Mouse (Mus musculus): Measurements from ENCODE around the gene Uba2. TPM values are rescaled to one million over a fixed set of nuclear protein-coding genes. Genes with fewer than 3 reads are reported as not detected.
"Not testable (repeated sequence)": the region's sequence is repeated elsewhere in the genome, so short reads cannot be mapped to it uniquely, and the experiment has no call there.

Gene Uba2
- polyA plus RNA-seq, 1 experiment from 2014 or later = 87.8 TPM

DNA sequence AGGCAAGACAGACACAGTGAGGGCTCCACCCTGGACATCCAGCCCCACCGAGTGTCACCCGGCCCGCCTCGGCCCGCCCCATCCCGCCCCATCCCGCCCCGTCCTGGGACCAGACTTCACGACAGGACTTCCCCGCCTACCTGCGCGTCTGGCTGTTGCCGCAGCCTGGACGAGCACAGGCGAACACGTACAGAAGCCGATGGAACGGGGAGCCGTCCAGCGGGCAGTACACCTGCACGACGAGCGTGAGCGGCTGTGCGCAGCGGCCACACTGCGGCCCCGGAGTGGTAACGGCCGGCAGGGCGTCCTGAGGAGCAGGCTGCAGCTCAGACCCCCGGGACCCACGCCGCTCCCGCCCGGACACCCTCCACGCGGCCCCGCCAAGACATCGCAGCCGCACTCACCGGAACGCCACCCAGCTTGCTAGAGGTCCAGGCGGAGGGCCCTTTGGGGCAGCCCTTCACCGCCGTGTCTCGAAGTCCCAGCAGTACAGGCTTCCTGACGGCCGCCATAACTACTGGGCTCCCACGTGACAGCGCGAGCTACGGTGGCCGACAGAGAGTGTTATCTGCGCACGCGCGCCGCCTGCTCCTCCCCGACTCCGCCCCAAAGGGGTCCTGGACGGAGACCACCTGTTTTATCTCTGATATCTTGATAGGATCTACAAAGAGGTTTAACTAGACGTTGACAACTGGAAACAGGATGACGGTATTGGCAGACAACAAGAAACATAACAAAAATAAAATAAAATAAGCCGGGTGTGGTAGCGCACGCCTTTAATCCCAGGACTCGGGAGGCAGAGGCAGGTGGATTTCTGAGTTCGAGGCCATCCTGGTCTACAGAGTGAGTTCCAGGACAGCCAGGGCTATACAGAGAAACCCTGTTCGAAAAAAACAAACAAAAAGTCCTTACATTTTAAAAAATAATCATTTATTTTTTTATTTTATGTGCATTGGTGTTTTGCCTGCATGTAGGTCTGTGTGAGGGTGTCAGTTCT is 27.0 kb upstream of the Uba2 start, which contains the start of gene Pdcd2l:
Gene Pdcd2l (minus strand): TSS at position 530 of the 997 bp plus-strand sequence.
- peak within 1 kb of the TSS; percentile 79 for H3K27ac ChIP-seq (replicated peaks)
- ATAC-seq (ENCODE audit: insufficient read depth) = peak; percentile 94
- no peaks in the 10 kb centered on the region for H3K9me3 ChIP-seq (replicated peaks)
- H3K27me3 ChIP-seq = no peaks in the 10 kb centered on the region
- peak within 1 kb of the TSS; percentile 72 for H3K9ac ChIP-seq
- H3K4me1 ChIP-seq (replicated peaks) = peaks cover 17% of the 10 kb centered on the region
- H3K4me2 ChIP-seq = peak within 1 kb of the TSS; percentile 72
- peak within 1 kb of the TSS; percentile 77 for H3K4me3 ChIP-seq (replicated peaks)
- peaks cover 29% of the 10 kb centered on the region for H3K36me3 ChIP-seq (replicated peaks)
- WGBS (ENCODE audit: insufficient replicate concordance) = 2% methylated on average over 70 of the region's 70 CpGs

DNA sequence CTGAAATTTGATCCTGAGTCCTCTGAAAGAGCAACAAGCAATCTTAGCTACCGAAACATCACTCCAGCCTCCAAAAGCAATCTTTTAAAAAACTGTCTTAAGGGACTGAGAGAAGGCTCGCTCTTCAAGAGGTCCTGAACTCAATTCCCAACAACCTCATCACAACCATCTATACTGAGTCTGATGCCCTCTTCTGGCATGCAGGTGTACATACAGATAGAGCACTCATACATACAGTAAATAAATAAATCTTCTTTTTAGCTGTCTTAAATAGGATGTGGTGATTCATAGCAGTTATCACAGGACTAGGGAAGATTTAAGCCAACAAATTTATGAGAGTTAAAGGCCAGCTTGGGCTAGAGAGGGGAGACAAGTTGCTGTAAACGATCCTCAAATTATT is 26.2 kb upstream of the Uba2 start:
- peak overlapping the region; percentile 72 for H3K4me2 ChIP-seq
- peak overlapping the region; percentile 72 for H3K9ac ChIP-seq
- peaks cover 17% of the 10 kb centered on the region for H3K4me1 ChIP-seq (replicated peaks)
- H3K9me3 ChIP-seq (replicated peaks) = no peaks in the 10 kb centered on the region
- H3K27ac ChIP-seq (replicated peaks) = peak overlapping the region; percentile 79
- H3K4me3 ChIP-seq (replicated peaks) = peak overlapping the region; percentile 77
- no peaks in the 10 kb centered on the region for H3K27me3 ChIP-seq
- peaks cover 24% of the 10 kb centered on the region for H3K36me3 ChIP-seq (replicated peaks)
- ATAC-seq (ENCODE audit: insufficient read depth) = peak; percentile 30; the same call in 1 of the 2 replicates
- WGBS (ENCODE audit: insufficient replicate concordance) = 41% methylated on average over 3 of the region's 3 CpGs

DNA sequence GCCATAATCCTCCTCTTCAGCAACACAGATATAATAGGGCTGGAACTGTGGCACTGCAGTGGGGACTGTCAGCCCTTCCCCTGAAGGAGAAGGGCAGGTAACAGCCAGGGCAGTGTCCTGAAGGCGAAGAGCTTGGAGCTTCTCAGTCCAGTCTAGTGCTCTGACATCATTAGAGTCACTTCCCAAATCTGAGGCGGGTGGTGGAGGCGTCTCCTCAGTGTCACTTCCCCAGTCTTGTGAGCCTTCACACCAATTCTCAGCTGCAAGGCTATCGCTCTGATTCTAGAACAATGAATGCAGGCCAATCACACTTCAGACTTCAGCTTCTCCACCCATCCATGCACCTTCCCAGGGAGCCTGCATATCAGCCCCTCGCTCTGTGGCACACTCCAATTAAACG is 23.4 kb upstream of the Uba2 start:
- Histone ChIP-seq H3K27me3 (no peaks in the 10 kb centered on the region), H3K36me3 (replicated peaks) (peaks cover 45% of the 10 kb centered on the region), H3K27ac (replicated peaks) (no peak overlapping the region), H3K9ac (no peak overlapping the region), H3K4me2 (no peak overlapping the region), H3K9me3 (replicated peaks) (no peaks in the 10 kb centered on the region), H3K4me3 (replicated peaks) (no peak overlapping the region), H3K4me1 (replicated peaks) (peaks cover 20% of the 10 kb centered on the region)
- 69% methylated on average over 6 of the region's 6 CpGs for WGBS (ENCODE audit: insufficient replicate concordance)
- ATAC-seq (ENCODE audit: insufficient read depth) = no peak

DNA sequence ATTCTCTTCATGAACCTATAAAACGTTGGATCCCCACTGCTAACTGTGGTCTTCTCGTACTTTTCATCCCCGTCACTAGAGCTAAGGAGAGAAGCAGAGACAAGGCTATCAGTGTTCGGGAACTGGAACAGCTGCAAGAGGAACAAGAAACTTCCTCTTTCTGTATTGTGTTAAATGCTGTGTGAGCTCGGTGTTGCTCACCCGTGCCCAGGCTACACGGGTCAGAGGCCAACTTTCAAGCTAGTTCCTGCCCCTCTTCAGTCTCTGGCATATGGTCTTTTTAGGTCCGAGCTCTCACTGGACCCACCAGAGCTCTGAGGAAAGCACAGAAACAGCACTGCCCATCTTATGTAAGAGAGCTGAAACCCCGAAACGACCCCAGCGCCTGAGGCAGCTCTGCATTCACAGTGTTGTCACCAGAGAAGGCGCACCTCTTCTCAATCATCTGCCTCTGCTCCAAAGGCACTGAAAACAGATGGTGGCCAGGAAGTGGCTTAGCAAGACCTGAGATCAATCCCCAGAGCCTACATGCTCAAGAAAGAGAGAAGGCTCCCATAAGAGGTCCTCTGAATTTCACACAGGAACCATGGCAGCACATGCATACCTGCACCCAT is 20.1 kb upstream of the Uba2 start:
- no peak for ATAC-seq (ENCODE audit: insufficient read depth)
- H3K9ac ChIP-seq = no peak overlapping the region
- peaks cover 3% of the 10 kb centered on the region; the same call in 1 of the 2 replicates for H3K4me1 ChIP-seq (replicated peaks)
- H3K27me3 ChIP-seq = no peaks in the 10 kb centered on the region
- H3K4me2 ChIP-seq = no peak overlapping the region
- H3K4me3 ChIP-seq (replicated peaks) = no peak overlapping the region
- H3K27ac ChIP-seq (replicated peaks) = peak overlapping the region; percentile 34; the same call in 1 of the 2 replicates
- WGBS (ENCODE audit: insufficient replicate concordance) = 48% methylated on average over 12 of the region's 12 CpGs
- H3K36me3 ChIP-seq (replicated peaks) = peaks cover 70% of the 10 kb centered on the region
- no peaks in the 10 kb centered on the region for H3K9me3 ChIP-seq (replicated peaks)

DNA sequence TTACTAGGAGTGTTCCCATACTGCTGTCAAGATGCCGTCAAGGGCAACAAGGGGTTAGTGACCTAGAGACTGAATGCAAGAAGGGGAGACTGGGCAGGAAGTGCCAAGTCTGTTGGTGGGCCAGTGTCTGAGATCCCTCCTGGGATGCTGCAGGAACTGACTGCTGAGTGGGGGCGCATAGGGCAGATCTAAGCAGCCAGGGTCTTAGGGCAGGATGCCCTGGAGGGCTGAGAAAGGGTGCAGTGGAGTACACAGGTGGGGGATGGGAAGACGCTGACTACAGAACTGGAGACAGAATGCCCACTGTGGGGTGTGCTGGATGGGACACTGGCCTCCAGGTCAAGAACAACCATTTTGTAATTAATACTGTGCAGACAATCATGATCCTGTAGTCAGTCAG is 14.4 kb upstream of the Uba2 start:
- Histone ChIP-seq H3K4me3 (replicated peaks) (no peak overlapping the region), H3K4me2 (no peak overlapping the region), H3K27ac (replicated peaks) (no peak overlapping the region), H3K27me3 (no peaks in the 10 kb centered on the region), H3K9me3 (replicated peaks) (no peaks in the 10 kb centered on the region), H3K36me3 (replicated peaks) (peaks cover 53% of the 10 kb centered on the region), H3K9ac (no peak overlapping the region), H3K4me1 (replicated peaks) (no peaks in the 10 kb centered on the region)
- ATAC-seq (ENCODE audit: insufficient read depth) = no peak
- 77% methylated on average over 3 of the region's 3 CpGs for WGBS (ENCODE audit: insufficient replicate concordance)

DNA sequence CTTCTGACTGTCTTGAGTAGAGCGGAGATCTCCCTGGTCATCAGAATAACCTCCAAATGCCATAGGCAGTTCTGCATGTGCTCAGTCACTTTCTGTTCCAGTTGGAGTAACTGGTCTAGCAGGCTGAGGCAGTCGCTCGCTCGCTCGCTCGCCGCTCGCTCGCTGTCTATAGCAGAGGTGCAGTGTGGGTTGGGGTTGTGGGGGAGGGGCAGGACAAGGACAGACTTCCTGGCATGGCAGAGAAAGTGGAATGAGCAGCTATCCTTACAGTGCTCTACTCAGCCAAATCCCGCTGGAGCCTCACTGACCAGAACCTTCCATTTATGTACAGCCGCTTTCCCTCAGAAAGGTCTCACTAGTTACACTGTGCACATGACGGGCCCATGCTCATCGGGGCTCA is 14.0 kb upstream of the Uba2 start:
- Histone ChIP-seq H3K4me2 (no peak overlapping the region), H3K27me3 (no peaks in the 10 kb centered on the region), H3K9ac (no peak overlapping the region), H3K9me3 (replicated peaks) (no peaks in the 10 kb centered on the region), H3K27ac (replicated peaks) (no peak overlapping the region), H3K4me3 (replicated peaks) (no peak overlapping the region), H3K4me1 (replicated peaks) (no peaks in the 10 kb centered on the region), H3K36me3 (replicated peaks) (peaks cover 48% of the 10 kb centered on the region)
- 91% methylated on average over 13 of the region's 13 CpGs for WGBS (ENCODE audit: insufficient replicate concordance)
- ATAC-seq (ENCODE audit: insufficient read depth) = no peak

DNA sequence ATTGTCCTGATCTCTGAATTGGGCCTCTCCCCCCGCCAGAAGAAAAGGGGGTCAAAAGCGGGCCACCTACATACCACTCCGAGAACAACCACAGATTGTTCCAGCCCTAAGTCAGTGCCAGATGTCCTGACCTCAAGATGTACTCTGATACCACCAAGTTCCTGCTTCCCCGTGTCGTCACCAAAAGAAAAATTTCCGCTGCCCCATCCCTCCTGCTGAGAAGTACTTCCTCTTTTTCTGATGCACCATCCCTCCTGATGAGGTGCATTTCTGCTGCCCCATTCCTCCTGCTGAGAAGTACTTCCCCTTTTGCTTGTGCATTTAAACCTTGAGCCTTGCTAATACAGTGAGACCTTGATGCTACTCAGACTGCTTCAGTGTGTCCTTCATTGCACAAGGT is 6.8 kb upstream of the Uba2 start:
- H3K36me3 ChIP-seq (replicated peaks); H3K27ac ChIP-seq (replicated peaks); ATAC-seq (ENCODE audit: insufficient read depth); H3K4me1 ChIP-seq (replicated peaks); H3K9me3 ChIP-seq (replicated peaks); H3K9ac ChIP-seq; H3K4me2 ChIP-seq; H3K4me3 ChIP-seq (replicated peaks); H3K27me3 ChIP-seq: not testable (repeated sequence)
- WGBS (ENCODE audit: insufficient replicate concordance) = 77% methylated on average over 6 of the region's 6 CpGs

DNA sequence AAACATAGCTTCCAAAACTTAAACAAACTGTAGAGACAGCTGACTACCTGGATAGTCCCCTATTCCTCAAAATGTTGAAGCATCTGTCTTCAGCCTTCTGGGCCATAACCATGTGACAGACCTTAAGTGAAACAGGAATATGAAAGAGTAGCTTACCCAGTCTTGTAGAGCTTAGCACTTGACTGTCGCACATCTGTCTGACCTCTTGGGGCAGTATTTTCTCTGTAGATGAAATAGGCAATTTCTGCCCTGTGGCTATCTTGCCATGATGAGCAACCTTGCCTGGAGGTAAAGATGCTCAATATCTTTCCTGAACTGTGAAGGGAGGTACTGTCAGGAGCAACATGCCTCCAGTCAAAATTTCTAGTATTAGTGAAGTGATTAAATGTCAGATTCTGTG is 2.9 kb upstream of the Uba2 start:
- Histone ChIP-seq H3K4me3 (replicated peaks) (no peak overlapping the region), H3K27ac (replicated peaks) (no peak overlapping the region), H3K9me3 (replicated peaks) (no peaks in the 10 kb centered on the region), H3K4me2 (no peak overlapping the region), H3K27me3 (no peaks in the 10 kb centered on the region), H3K36me3 (replicated peaks) (no peaks in the 10 kb centered on the region), H3K9ac (no peak overlapping the region), H3K4me1 (replicated peaks) (peaks cover 11% of the 10 kb centered on the region)
- 46% methylated on average over 1 of the region's 1 CpGs for WGBS (ENCODE audit: insufficient replicate concordance)
- no peak for ATAC-seq (ENCODE audit: insufficient read depth)

DNA sequence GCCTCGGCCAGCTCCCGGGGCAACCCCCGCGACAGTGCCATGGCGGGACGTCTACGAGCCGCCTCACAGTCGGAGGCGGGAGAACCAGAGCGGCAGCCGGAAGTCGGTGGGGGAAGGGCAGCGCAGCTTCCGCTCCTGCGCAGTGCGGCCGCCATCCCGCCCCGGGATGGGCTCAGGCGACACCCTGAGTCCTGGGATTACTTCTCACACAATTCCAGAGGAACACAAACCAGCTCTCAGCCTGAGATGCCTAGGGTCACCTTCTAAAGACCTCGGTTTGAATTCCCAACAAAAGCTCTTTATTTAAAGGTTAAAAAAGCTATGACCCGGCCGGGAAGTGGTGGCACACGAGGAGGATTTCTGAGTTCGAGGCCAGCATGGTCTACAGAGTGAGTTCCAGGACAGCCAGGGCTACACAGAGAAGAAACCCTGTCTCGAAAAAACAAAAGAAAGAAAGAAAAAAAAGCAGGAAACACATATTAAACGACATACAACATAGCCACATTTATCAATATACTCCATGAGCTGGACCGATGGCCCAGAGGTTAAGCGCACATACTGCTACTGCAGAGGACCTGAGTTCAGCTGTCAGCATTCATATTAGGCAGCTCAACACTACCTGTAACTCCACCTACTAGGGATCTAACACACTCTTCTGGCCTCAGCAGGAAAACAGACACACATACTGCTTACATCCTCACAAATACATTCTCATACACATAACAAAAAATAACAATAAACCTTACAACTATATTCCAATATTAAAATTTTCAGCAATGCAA is 738 bp downstream of the Uba2 start:
- no peaks in the 10 kb centered on the region for H3K9me3 ChIP-seq (replicated peaks)
- WGBS (ENCODE audit: insufficient replicate concordance) = 10% methylated on average over 30 of the region's 30 CpGs

DNA sequence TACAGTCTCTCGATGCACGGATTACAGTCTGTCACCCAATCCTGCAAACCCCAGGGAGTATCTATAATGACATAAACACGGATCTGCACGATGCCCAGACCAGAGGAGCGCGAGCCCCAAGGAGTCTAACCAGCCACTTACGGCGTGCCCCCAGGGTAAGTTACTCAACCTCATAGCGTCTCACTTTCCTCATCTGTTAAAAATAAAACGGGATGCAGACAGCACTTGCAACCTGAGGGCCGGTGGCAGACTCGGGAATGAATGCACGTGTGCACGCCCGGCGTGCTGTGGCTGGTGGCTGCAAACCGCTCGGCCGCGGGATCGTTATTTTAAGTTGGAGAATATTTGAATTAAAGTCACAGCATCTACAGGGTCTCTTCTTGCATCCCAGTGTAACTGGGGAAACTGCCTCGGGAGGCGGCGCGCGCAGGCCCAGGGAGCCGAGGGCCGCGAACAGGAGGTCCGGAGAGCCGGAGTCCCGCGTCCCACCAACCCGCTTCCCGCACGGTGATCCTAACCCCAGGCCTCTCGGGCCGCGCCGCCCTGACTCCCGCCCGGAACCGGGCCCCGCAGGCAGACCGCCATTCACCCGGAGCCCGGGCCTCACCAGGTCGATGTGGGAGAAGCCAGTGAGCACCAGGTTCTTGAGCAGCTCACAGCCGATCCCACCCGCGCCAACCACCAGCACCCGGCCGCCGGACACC is 1.5 kb downstream of the Uba2 start:
- peaks cover 26% of the 10 kb centered on the region for H3K4me1 ChIP-seq (replicated peaks)
- ATAC-seq (ENCODE audit: insufficient read depth) = peak; percentile 82
- H3K9ac ChIP-seq = peak overlapping the region; percentile 83
- no peaks in the 10 kb centered on the region for H3K9me3 ChIP-seq (replicated peaks)
- H3K4me3 ChIP-seq (replicated peaks) = peak overlapping the region; percentile 91
- H3K27me3 ChIP-seq = no peaks in the 10 kb centered on the region
- peaks cover 29% of the 10 kb centered on the region for H3K36me3 ChIP-seq (replicated peaks)
- peak overlapping the region; percentile 85 for H3K27ac ChIP-seq (replicated peaks)
- peak overlapping the region; percentile 90 for H3K4me2 ChIP-seq
- under 1% methylated on average over 54 of the region's 54 CpGs for WGBS (ENCODE audit: insufficient replicate concordance)

More for the DNA sequence above, 738 bp downstream of the Uba2 start:
- peak; percentile 93 for ATAC-seq (ENCODE audit: insufficient read depth)
- Histone ChIP-seq H3K27me3 (no peaks in the 10 kb centered on the region), H3K4me1 (replicated peaks) (peaks cover 26% of the 10 kb centered on the region), H3K27ac (replicated peaks) (peak overlapping the region; percentile 85), H3K4me2 (peak overlapping the region; percentile 90), H3K9ac (peak overlapping the region; percentile 83), H3K36me3 (replicated peaks) (peaks cover 21% of the 10 kb centered on the region), H3K4me3 (replicated peaks) (peak overlapping the region; percentile 91)

All from liver, embryonic 15.5 days (tissue).